Mouse (Mus musculus): Measurements from ENCODE around the gene Itga6.

DNA sequence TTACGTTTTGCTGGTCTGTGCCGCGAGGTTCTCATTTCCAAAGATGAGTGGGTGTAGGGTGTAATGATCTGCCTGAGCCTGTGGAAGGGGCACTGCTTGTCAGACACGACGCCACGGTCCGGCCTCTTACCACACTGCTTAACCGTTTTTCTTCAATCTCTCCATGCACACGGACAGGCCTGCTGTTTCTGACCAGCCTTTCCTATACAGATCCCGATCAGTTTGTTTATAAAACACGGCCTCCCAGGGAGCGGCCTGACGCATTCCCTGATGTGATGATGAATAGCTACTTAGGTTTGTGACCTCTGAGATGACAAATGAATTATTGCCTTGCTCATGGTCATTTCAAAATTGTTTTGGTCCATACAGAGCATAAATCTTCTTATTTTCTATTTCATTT lies 78.7 kb downstream of the Itga6 start:
- TF ChIP-seq CTCF (IDR thresholded peaks at IDR 0.05; ENCODE audit: control insufficient read depth, insufficient read depth, insufficient read length) (no peak), MAX (IDR thresholded peaks at IDR 0.05) (no peak), USF1 (IDR thresholded peaks at IDR 0.05; ENCODE audit: low read depth) (no peak)

All from C2C12 (cell line).